Mouse (Mus musculus) natural killer cell, adult 2 months (primary cell): ENCODE data around the gene Hoxc10.

Experiments
- DNase-seq, 2 experiments: peaks; one replicate each; pipeline ENCODE4 v3.0.0; 2022; ENCODE audit warnings: low spot score in 2 of 2

Gene Hoxc10

GRCm38 (mm10) chr15:102966776-102967311 is at the start of gene Hoxc10:
Gene Hoxc10, plus strand, starts transcription at chr15:102966796.
- DNase-seq, result no peak

- no peak for DNase-seq
Measured at GRCm38 (mm10) chr15:102917972-102918572, 48.5 kb upstream of the Hoxc10 start.

- DNase-seq, result no peak
Measured at GRCm38 (mm10) chr15:102918611-102919265, 47.9 kb upstream of the Hoxc10 start.

- DNase-seq, result no peak
Measured at GRCm38 (mm10) chr15:102919336-102920180, 47.0 kb upstream of the Hoxc10 start.

GRCm38 (mm10) chr15:102920619-102921018 is 46.0 kb upstream of the Hoxc10 start:
- DNase-seq, result no peak

- DNase-seq, result no peak
Measured at GRCm38 (mm10) chr15:102921053-102922011, 45.3 kb upstream of the Hoxc10 start, which contains the start of gene Hoxc13. Gene Hoxc13, plus strand, starts transcription at chr15:102921103.

GRCm38 (mm10) chr15:102922012-102922362 is 44.6 kb upstream of the Hoxc10 start:
- no peak for DNase-seq

- DNase-seq, result no peak
Measured at GRCm38 (mm10) chr15:102922636-102923500, 43.7 kb upstream of the Hoxc10 start.

- no peak for DNase-seq
Measured at GRCm38 (mm10) chr15:102927032-102927645, 39.5 kb upstream of the Hoxc10 start.

GRCm38 (mm10) chr15:102931706-102932358 is 34.8 kb upstream of the Hoxc10 start:
- no peak for DNase-seq

GRCm38 (mm10) chr15:102934438-102934837 is 32.2 kb upstream of the Hoxc10 start:
- DNase-seq, result no peak

GRCm38 (mm10) chr15:102934897-102935296 is 31.7 kb upstream of the Hoxc10 start:
- no peak for DNase-seq

GRCm38 (mm10) chr15:102936279-102936972 is 30.2 kb upstream of the Hoxc10 start, which contains the start of gene Hoxc12:
Gene Hoxc12, plus strand, starts transcription at chr15:102936757.
- no peak for DNase-seq

GRCm38 (mm10) chr15:102937036-102937666 is 29.4 kb upstream of the Hoxc10 start:
- DNase-seq, result no peak

GRCm38 (mm10) chr15:102939256-102940155 is 27.1 kb upstream of the Hoxc10 start:
- DNase-seq, result no peak

GRCm38 (mm10) chr15:102942739-102943467 is 23.7 kb upstream of the Hoxc10 start:
- no peak for DNase-seq
